Mouse (Mus musculus) ovary, postnatal 14 days (tissue): ENCODE data around the gene Cdk20.
A peak's percentile ranks its signal among the peaks of the same experiment; 100 is the strongest.
"Not testable (repeated sequence)": the region's sequence is repeated elsewhere in the genome, so short reads cannot be mapped to it uniquely, and the experiment has no call there.

Source experiments
- DNase-seq: peaks from one replicate; pipeline ENCODE4 v3.0.0; 2022; ENCODE audit warnings: low spot score

Cdk20 gene

DNA sequence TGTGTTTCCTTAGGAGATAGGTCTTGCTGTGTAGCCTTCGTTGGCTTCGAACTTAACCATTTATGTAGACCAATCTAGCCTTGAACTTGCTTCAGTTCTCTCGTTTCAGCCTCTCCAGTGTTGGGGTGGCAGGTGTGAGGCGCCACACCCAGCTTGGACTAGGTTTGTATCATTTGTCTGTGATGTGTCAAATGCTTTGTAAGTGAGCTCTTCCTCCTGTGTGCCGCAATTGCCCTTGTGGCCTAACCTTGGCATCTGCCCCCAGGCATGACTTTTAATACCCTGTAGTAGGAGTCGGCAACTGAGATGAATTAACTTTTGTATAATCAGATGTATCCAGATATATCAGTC lies 9.5 kb upstream of the Cdk20 start:
- no peak for DNase-seq

DNA sequence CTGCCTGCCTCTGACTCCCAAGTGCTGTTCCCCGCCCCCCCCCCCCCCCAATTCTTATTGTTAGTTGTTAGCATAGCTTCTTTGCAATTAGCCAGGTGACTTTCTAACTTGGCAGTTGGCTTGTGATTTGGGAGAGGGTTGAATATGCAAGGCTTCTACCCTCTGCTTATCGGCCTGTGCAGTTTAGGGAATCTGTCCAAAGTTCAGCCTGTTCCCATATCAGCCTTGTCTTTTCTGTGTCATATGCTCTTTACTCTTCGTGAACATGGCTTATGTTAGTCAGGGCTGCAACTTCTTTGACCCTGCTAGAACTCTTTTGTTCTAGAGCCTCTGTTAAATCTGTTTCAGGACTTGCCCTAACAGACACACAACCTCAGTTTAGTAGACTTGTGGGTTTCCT lies 7.8 kb upstream of the Cdk20 start:
- no peak for DNase-seq

DNA sequence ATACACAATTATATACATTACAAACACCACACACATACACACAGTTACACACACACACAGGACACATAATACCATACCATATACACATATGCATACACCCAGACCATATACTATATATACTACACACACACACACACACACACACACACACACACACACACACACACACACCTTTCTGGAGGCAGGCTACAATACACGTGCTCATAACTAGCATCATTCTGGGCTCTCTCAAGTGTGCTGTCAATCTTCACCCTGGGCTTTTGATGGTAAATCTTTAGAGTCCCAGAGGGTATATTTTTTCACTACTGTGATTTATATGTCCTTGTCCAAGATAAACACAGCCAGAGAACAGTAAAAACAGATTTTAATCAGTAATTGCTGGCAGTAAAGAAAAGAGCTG lies 6.8 kb upstream of the Cdk20 start:
- no peak for DNase-seq

DNA sequence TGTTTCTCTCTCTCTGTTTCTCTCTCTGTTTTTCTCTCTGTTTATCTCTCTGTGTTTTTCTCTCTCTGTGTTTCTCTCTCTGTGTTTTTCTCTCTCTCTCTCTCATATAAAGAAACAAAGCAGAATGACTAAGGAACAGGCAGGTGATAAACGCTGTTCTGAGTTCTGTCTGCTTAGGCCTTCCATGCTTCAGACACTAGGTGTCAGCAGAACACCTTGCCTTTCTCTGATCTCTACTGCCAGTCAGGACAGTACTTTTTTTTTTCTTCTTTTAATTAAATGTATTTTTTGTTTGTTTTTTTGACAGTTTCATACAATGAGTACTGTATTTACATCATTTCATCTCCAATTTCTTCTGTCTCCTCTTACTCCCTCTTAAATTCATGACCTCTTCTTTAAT lies 2.8 kb upstream of the Cdk20 start:
- no peak for DNase-seq

DNA sequence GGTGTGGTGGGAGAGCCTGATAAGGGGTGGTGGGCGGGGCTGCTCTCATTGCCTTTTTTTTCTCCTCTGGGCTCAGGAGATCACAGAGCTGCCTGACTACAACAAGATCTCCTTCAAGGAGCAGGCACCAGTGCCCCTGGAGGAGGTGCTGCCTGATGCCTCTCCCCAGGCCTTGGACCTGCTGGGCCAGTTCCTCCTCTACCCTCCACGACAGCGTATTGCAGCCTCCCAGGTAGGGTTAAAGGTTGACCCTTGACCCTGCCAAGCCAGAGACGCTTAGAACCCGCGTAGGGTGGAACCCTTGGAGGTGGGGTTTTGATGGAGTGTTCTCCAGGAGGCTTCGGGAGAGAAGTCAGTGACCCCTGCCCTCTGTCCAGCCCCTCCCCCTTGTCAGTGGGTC lies 5.7 kb downstream of the Cdk20 start:
- DNase-seq: no peak

DNA sequence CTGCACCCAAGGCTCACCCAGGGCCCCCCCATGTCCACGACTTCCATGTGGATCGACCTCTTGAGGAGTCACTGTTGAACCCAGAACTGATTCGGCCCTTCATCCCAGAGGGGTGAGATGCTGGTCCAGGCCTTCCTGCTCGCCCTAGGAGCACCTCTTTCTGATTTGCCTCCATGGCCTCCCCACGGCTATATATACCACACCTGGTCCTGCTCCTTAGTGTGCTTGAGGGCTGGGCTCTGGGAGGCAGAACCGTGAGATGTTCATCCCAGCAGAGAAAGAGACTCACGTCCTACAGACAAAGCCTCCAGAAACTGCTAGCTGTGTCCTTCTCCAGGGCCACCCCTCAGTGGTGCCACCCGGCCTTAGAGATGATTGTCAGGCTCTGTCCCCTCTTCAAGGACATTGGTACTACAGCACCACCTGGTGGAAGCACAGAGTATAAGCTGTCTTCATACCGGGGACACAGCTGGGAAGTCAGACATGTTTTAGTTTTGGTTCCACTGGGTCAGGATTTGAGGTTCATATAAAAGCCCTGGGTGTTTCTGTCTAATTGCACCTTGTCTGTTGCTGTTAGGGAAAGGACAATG lies 6.8 kb downstream of the Cdk20 start:
- DNase-seq: peak; percentile 62

DNA sequence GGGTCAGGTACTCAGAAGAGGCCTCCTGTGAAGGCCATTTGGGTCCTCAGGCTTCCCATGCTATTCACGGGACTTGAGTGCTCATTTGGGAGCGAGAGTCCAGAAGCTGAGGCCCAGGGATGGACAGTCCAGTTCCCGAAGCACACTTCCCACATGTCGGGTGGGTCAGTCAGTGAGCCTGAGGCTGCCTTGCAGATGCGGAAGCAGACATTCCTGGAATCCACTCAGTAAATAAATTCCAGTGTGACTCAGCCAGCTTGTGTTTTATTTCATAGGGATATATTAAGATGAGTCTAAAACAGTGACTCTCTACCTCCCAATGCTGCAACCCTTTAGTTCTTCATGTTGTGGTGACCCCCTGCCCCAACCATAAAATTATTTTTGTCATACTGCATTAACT lies 7.4 kb downstream of the Cdk20 start:
- DNase-seq: no peak

DNA sequence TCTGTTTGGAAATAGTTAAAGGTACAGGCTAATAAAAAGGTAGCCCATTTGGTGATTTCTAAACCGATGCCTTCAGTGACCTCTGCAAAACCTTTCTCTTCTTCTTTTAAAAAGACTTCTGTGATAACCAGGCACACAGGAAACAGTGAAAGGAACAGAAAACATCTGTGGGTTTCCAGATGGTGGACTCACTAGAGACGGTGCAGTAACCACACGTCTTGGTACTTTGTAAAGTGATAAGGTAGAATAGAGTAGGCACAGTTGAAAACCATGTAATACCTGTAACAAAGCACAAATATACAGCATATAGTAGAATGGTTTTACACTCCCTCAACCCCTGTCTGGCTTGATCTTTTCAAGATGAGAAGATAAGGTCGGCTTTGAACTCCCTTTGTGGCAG lies 8.5 kb downstream of the Cdk20 start:
- DNase-seq: no peak

DNA sequence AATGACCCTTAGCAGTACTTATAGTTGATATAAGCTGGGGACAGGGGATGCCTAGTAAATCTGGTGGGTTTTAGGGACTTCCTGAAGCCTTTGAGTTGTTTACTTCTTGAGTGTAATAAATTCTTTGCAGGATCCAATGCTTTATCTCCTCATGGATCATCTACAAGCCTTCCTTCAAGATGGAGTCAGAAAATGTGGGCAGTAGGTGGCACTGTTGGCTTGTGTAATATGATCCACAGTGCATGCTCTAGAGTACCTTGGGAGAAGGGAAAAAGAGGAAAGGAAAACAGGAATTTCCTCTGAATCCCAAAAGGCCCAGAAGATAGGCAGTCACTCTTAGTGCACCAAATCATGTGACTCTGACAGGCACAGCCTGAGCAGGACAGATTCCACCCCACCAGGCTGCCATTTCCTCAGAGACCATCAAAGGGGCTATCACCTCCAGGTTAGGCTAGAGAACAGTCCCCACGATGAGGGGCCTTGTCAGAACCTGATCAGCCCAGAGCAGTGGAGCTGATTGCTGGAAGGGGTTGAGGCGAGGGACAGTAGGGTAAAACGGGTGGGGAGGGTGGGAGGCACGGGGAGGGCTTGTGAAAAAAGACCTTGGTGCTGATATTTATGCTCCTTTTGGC lies 11.3 kb downstream of the Cdk20 start:
- peak; percentile 34 for DNase-seq

DNA sequence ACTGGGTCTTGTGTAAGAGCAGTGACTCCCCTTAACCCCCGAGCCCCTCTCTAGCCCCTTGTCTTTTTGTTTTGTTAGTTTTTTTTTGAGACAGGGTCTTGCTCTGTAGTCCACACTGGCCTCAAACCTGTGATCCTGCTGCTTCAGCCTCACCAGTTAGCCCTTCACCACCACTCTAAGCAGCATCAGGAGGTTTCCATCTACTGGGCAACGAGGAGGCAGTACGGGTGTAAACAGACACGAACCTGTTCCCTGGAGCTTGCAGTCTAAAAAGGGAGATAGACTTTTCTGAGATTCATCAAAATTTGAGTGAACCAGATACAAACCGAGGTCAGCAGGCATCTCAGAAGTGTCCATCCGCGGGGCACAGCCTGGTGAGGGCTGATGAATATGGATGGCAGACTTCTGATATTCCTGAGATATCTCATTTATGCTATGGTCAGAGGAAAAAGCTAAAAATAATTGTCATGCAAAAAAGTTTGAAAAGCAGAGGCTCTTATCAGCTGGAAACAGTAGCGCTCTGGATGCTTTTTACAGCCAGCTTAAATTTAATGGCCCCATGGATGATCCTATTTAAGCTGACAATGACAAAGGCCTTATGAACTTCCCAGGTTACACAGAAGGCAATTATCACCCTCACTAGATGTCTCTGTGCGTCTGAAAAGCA lies 13.3 kb downstream of the Cdk20 start:
- no peak for DNase-seq

DNA sequence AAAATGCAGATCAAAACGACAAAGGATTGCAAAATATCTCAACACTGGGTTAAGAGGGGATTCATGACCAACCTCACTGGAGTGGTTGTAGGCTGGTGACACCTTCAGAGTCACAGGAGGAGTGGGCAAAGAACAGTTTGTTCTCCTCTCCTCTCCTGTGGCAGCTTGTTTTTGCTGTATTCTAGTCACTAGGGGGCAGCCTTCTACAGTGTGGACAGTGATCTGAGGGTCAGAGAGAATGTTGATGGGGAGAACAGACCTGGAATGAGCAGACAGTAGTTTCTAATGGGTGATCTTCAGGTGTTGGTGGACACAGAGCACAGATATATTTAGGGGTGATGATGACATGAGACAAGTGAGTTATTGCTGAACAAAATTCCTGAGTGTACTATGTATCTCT lies 15.8 kb downstream of the Cdk20 start:
- peak; percentile 35 for DNase-seq

DNA sequence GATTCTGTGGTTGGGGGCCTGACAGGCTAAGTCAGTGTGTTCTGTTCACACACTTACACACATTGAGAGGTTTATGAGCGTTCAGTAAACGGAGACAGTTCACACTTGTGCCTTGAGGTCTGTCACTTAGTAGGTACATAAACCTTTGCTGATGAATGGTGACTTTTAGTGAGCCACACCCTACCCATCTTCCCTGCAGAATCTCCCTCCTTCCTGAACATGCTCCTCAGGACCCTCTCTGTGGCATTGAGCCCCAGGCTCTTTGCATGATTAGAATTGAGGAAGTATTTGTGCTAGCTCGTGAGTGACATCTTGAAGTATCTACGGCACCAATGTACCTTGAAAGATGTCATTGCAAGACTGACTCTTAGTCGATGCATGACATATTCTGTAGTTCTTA lies 16.6 kb downstream of the Cdk20 start:
- DNase-seq: no peak

DNA sequence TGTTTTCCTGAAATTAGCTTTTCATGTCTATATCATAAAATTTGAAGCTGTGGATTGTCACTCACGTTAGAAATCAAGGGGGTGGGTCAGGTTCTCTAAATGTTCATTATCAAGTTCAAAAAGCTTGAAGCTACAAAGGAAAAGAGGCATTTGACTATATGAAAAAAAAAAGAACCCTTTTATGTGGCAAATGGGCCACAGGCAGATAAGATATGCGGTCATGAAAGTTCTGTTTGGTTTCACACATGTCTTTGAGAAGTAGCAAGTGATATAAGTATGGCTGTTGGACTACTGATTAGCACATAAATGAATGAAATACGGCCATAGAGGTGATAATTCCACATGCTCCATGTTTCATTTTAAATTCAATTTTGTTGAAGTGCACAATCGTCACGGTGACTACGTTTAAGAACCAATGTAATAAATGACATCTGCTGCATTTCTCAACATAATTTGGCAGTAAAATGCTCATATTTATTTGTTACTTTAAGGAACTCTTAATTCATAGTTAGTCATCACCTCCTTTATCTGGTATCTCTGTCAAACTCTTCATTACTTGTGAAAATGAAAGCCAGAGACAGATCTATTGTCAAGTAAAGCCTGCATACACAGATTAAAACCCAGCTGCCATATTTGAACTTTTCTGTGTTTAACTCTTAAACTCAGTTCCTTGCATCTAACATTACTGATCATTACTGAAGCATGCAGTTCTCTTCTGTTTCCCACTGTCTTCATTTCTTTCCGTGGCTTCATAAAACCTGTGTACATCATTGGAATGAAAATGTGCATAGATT lies 18.1 kb downstream of the Cdk20 start:
- DNase-seq: no peak

DNA sequence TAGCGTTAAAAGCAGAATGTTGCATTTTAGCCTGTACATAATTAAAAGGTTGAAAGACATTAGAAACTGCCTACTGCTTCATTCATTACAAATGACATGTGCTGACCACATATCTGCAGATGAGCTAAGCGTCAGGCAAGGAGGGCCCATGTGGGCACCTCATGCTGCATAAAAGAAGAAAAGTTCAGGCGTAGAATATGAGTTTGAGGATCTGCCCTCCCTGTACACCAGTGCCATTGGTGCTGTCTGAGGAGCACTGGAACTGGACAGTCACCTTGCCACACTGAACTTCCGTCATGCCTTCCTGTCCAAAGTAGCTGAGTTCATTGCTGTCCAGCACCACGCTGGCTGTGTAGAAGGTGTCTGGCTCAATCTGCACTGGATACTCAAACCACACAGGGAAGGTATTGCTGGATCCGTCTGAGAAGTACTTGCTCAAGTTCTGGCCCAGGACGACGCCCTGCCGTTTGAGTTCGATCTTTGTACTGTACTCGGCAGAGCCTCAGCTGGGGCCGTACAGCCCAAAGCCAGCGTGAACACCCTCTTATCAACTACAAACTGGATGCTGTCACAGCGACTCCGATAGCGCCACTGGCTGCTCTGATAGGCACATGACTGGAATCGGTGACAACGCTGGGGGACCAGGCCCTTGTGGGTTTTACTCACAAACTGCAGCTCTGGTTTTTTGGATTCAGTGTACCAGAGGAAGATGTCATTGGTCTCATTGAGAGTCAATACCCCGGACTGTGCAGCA lies 25.3 kb downstream of the Cdk20 start:
- DNase-seq: not testable (repeated sequence)

DNA sequence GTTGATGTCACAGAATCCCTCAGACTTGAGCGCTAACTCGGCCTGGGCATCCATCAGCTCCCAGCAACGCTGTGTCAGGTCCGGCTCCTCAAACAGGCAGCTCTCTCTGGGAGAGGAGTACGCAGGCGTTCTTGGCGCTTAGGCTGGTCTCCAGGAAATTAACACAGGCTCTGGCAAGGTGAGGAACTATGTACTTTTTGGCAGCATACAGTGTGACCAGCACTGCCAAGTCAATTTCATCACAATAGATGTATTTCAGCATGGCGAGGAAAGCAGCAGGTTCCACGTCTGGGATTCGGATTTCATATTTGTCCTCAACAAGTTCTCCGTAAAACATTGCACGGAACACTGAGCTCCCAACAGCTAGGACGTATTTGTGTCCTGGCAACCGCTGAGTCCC lies 26.1 kb downstream of the Cdk20 start:
- DNase-seq: no peak

DNA sequence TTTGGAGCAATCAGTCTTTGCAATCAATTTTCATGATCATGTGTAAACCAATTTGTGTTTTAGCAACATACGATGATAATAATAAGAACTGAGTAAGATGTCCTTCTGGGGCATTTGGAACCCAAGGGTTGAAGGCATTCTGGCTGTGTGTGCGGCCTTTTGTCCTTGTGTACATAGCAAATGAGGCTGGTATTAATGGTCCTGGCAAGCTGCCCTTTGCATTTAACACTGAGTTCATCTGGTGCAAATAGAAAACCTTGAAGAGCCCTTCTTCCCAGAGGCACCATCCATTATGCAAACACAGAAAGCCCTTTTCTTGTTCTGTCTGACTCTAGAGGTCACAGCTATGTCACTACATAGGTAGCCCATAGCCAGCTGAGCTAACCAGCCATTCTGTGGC lies 30.5 kb downstream of the Cdk20 start:
- no peak for DNase-seq

DNA sequence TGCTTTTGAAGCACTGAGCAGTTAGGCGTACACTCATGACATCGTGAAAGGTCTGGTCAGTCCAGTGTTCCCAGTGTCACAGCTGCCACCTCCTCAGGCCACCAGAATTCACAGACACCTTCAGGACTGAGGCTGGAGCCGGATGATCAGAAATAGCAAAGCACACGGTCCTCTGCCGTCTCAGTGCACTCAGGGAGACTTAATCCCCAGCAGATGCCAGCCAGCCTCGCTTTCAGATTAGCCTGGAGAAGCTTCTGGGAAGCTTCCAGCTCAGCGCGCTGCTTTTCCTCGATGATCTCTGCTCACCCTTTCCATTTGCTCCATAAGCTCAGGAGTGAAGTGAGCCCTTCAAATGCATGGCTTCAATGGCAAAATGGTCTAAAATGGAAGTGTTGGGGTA lies 33.1 kb downstream of the Cdk20 start:
- DNase-seq: no peak

DNA sequence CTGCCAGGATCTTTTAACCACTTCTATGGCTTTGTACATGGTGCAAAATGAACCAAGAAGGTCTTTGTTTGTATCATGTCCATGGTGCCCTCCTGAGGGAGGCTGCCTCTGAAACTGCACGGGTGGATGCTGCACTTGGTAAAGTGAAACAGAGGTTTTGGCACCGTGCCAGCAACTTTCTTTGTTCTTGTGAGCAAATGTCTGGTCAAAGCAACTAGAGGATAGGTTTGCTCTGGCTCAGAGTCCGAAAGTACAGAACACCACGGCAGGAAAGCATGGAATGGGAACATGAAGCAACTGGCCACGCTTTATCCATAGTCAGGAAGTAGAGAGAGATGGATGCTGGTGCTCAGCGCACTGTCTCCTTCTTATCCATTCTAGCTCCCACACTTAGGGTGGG lies 35.8 kb downstream of the Cdk20 start:
- DNase-seq: peak; percentile 9

DNA sequence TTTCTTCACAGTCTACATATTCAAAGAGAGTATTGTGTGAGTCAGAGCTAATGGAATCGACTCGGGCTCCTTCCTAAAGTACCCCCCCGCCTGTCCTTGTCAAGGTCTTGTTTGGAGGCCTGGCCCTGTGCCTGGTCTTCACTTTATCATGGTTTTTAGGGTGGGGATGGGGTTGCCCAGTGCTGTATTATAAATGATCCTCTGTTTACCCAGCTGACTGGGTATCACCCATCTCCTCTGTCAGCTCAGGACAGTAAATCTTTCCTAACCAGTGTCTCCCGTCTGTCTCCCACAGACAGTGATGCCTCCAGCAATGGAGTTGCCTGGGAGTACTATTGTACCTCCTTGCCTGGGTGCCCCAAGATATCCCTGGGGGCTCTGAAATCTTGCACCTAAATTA lies 45.9 kb downstream of the Cdk20 start:
- no peak for DNase-seq

DNA sequence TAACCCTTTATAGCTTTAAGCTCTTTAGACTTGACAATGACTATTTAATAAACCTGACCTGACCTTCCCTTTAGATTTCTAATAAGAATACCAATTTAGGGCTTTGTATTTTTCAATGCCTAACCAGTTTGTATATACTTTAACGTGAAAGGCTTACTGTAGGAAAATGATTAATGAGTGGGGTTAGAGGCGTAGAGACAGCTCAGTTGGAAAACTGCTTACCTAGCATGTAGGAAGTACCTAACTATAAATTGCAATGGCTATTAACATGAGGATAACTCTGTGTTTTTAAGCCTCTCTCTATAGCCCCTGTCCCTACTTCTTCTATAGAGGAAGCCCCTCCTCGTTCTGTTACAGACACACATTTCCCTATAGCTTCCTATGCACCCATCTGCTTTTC lies 47.8 kb downstream of the Cdk20 start:
- DNase-seq: no peak

DNA sequence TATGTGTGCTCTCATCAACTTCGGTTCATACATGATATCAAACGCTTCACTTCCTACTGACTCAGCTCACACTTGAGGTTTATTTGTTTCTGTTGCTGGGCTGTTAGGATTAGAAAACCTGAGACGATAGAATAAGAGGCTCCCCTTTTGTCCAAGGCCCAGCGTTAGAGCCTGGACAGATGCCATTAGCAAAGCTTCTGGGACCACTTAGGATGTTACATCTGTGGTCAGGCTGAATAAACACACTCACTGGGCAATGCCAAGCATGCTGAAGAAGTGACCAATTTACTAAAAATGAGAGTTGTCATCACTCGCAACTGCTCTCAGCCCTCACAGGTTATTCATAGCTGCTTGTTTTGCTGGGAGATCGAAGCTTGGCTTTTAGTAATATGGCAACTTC lies 57.8 kb downstream of the Cdk20 start:
- DNase-seq: no peak
